Mouse (Mus musculus) stomach, postnatal 0 days (tissue): ENCODE data around the gene Lcn5.

Experiments
- CTCF ChIP-seq: IDR thresholded peaks from 2 replicates; pipeline ENCODE4 v1.5.1; 2016; ENCODE audit warnings: antibody characterized with exemption, low read depth, mild to moderate bottlenecking, moderate library complexity
- EP300 ChIP-seq: optimal IDR thresholded peaks from 2 replicates; pipeline ENCODE3; 2016; ENCODE audit warnings: antibody characterized with exemption

DNA sequence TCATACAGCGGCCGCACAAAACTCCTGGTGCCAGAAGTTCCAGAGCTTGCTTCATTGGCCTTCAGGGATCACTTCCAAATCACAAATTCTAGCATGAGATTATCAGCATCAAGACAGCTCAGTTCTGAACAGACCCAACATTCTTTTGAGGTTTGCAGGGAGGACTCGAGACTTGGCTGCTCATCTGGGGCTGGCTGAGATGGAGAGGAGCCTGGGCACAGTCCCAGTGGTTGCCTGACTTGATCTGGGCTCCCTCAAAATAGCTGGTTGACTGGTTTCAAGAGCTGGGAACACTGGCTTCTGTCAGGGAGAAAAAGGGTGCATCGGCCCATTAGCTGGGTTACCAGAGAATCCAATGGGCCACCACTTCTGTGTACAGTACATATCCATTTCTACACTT is 1.1 kb upstream of the Lcn5 start:
- TF ChIP-seq EP300 = no peak
- no peak for TF ChIP-seq CTCF
